Mouse (Mus musculus): Measurements from ENCODE around the gene Dtx3l. TPM values are rescaled to one million over a fixed set of nuclear protein-coding genes. Genes with fewer than 3 reads are reported as not detected.
"Not testable (repeated sequence)": the region's sequence is repeated elsewhere in the genome, so short reads cannot be mapped to it uniquely, and the experiment has no call there.

Gene Dtx3l
- total RNA-seq, 2 experiments from 2014 or later, result 2.9 to 3.5 TPM

GRCm38 (mm10) chr16:35894997-35895396 is 44.0 kb downstream of the Dtx3l start:
- intact Hi-C loops (cut with DNase I), result no loop called here
- DNase-seq (ENCODE audit: low spot score in 2 of 2), result no peak

- intact Hi-C loops (cut with DNase I), result not testable (repeated sequence)
These were observed 47.3 kb downstream of the Dtx3l start for GRCm38 (mm10) chr16:35891603-35892002.

GRCm38 (mm10) chr16:35890645-35891044 is 48.3 kb downstream of the Dtx3l start:
- intact Hi-C loops (cut with DNase I), result no loop called here
- DNase-seq (ENCODE audit: low spot score in 2 of 2), result no peak

More at GRCm38 (mm10) chr16:35891603-35892002, 47.3 kb downstream of the Dtx3l start:
- not testable (repeated sequence) for DNase-seq (ENCODE audit: low spot score in 2 of 2)

GRCm38 (mm10) chr16:35888910-35889309 is 50.0 kb downstream of the Dtx3l start:
- intact Hi-C loops (cut with DNase I), result no loop called here
- DNase-seq (ENCODE audit: low spot score in 2 of 2), result no peak

GRCm38 (mm10) chr16:35888174-35888573 is 50.8 kb downstream of the Dtx3l start:
- no peak for DNase-seq (ENCODE audit: low spot score in 2 of 2)
- intact Hi-C loops (cut with DNase I), result no loop called here

Other genes starting within 250 kb of the Dtx3l start
- gene Dirc2, start 169.8 kb downstream of the Dtx3l start, total RNA-seq (2021), result 10 to 100 TPM; 67.7 to 72.7 TPM
- gene Hspbap1, start 168.8 kb downstream of the Dtx3l start, total RNA-seq (2021), result 1 to 10 TPM; 6.0 to 6.1 TPM
- gene Parp14, start 67.6 kb downstream of the Dtx3l start, total RNA-seq (2021), result 1 to 10 TPM; 1.1 to 1.4 TPM
- 1 to 10 TPM; 2.6 TPM for gene Parp9, start 681 bp downstream of the Dtx3l start, total RNA-seq (2021)
- 100 to 1,000 TPM; 126 to 145 TPM for gene Kpna1, start 39.6 kb upstream of the Dtx3l start, total RNA-seq (2021)
- 1 to 10 TPM; 4.2 to 4.8 TPM for gene Wdr5b, start 102.0 kb upstream of the Dtx3l start, total RNA-seq (2021)
- gene Fam162a, start 132.4 kb upstream of the Dtx3l start, total RNA-seq (2021), result 10 to 100 TPM; 70.3 to 71.3 TPM
- gene Ccdc58, start 132.5 kb upstream of the Dtx3l start, total RNA-seq (2021), result 10 to 100 TPM; 14.0 to 19.8 TPM
- not detected for gene Csta1, start 192.1 kb upstream of the Dtx3l start, total RNA-seq (2021)
- not detected for gene Stfa2l1, start 217.7 kb upstream of the Dtx3l start, total RNA-seq (2021)
- gene Gm5483, start 245.1 kb upstream of the Dtx3l start, total RNA-seq (2021), result not detected

Data from left cerebral cortex, postnatal 25 days (tissue).